Mouse (Mus musculus): ENCODE results near the gene Nap1l1. TPM values are rescaled to one million over a fixed set of nuclear protein-coding genes. Genes with fewer than 3 reads are reported as not detected.

The Nap1l1 gene
- polyA plus RNA-seq, 2 experiments, result 103 to 117 TPM

GRCm38 (mm10) chr10:111464833-111465232, 8.2 kb upstream of the Nap1l1 start:
- 39% methylated on average over 1 of the region's 1 CpGs for WGBS (ENCODE audit: insufficient replicate concordance)
- no peak overlapping the region for H3K4me2 ChIP-seq (ENCODE audit: low read depth)
- H3K27me3 ChIP-seq (ENCODE audit: control insufficient read depth, insufficient read depth, low read length), result no peaks in the 10 kb centered on the region
- H3K9me3 ChIP-seq (ENCODE audit: control insufficient read depth, low read length), result no peaks in the 10 kb centered on the region
- DNase-seq (ENCODE audit: low read depth in 3 of 3, low spot score in 3 of 3), result no peak
- ATAC-seq (ENCODE audit: insufficient read depth), result no peak
- no peak overlapping the region for H3K4me3 ChIP-seq (ENCODE audit: insufficient read depth in 1 of 2, low read depth in 2 of 2, low read length in 2 of 2)
- H3K36me3 ChIP-seq (replicated peaks; ENCODE audit: control insufficient read depth, insufficient read depth, low read depth), result no peaks in the 10 kb centered on the region
- TF ChIP-seq EP300 (IDR thresholded peaks at IDR 0.05; ENCODE audit: low read depth) (no peak), CTCF (IDR thresholded peaks at IDR 0.05; ENCODE audit: low read depth) (no peak)
- H3K27ac ChIP-seq, result no peak overlapping the region
- H3K9ac ChIP-seq (replicated peaks), result no peak overlapping the region
- peaks cover 0 to 5% of the 10 kb centered on the region in 2 experiments; a peak in 1 of 4 replicates for H3K4me1 ChIP-seq (replicated peaks; ENCODE audit: control insufficient read depth in 2 of 2, insufficient read depth in 2 of 2, low read length in 1 of 2)

GRCm38 (mm10) chr10:111465409-111465808, 7.6 kb upstream of the Nap1l1 start:
- DNase-seq (ENCODE audit: low read depth in 3 of 3, low spot score in 3 of 3) (no peak), ATAC-seq (ENCODE audit: insufficient read depth) (no peak)
- peaks cover 0 to 5% of the 10 kb centered on the region in 2 experiments; a peak in 1 of 4 replicates for H3K4me1 ChIP-seq (replicated peaks; ENCODE audit: control insufficient read depth in 2 of 2, insufficient read depth in 2 of 2, low read length in 1 of 2)
- no peak overlapping the region for H3K9ac ChIP-seq (replicated peaks)
- TF ChIP-seq CTCF (IDR thresholded peaks at IDR 0.05; ENCODE audit: low read depth), result no peak
- TF ChIP-seq EP300 (IDR thresholded peaks at IDR 0.05; ENCODE audit: low read depth), result peak; percentile 30; the same call in 1 of the 2 replicates
- H3K27ac ChIP-seq, result no peak overlapping the region
- H3K36me3 ChIP-seq (replicated peaks; ENCODE audit: control insufficient read depth, insufficient read depth, low read depth), result no peaks in the 10 kb centered on the region
- no peak overlapping the region for H3K4me3 ChIP-seq (ENCODE audit: insufficient read depth in 1 of 2, low read depth in 2 of 2, low read length in 2 of 2)
- WGBS (ENCODE audit: insufficient replicate concordance), result 27% methylated on average over 2 of the region's 2 CpGs
- no peaks in the 10 kb centered on the region for H3K27me3 ChIP-seq (ENCODE audit: control insufficient read depth, insufficient read depth, low read length)
- H3K4me2 ChIP-seq (ENCODE audit: low read depth), result no peak overlapping the region
- H3K9me3 ChIP-seq (ENCODE audit: control insufficient read depth, low read length), result no peaks in the 10 kb centered on the region

GRCm38 (mm10) chr10:111471166-111471565, 1.9 kb upstream of the Nap1l1 start:
- H3K27ac ChIP-seq, result no peak overlapping the region
- DNase-seq (ENCODE audit: low read depth in 3 of 3, low spot score in 3 of 3), result no peak

GRCm38 (mm10) chr10:111473511-111474371, 718 bp downstream of the Nap1l1 start:
- ATAC-seq (ENCODE audit: insufficient read depth) (peak; percentile 73), DNase-seq (ENCODE audit: low read depth in 3 of 3, low spot score in 3 of 3) (peak; percentile 17 to 31 (median 23))
- WGBS (ENCODE audit: insufficient replicate concordance), result under 1% methylated on average over 58 of the region's 58 CpGs
- Histone ChIP-seq H3K9ac (replicated peaks) (peak overlapping the region; percentile 87), H3K4me3 (ENCODE audit: insufficient read depth in 1 of 2, low read depth in 2 of 2, low read length in 2 of 2) (peak overlapping the region; percentile 81 to 95), H3K9me3 (ENCODE audit: control insufficient read depth, low read length) (no peaks in the 10 kb centered on the region), H3K4me2 (ENCODE audit: low read depth) (peak overlapping the region; percentile 90), H3K27ac (peak overlapping the region; percentile 34), H3K36me3 (replicated peaks; ENCODE audit: control insufficient read depth, insufficient read depth, low read depth) (peaks cover 7% of the 10 kb centered on the region; the same call in 1 of the 2 replicates), H3K27me3 (ENCODE audit: control insufficient read depth, insufficient read depth, low read length) (no peaks in the 10 kb centered on the region), H3K4me1 (replicated peaks; ENCODE audit: control insufficient read depth in 2 of 2, insufficient read depth in 2 of 2, low read length in 1 of 2) (peaks cover 27 to 35% of the 10 kb centered on the region in 2 experiments)
- no peak for TF ChIP-seq CTCF (IDR thresholded peaks at IDR 0.05; ENCODE audit: low read depth)

More at GRCm38 (mm10) chr10:111471166-111471565, 1.9 kb upstream of the Nap1l1 start:
- H3K9ac ChIP-seq (replicated peaks), result no peak overlapping the region
- peaks cover 4% of the 10 kb centered on the region; the same call in 1 of the 2 replicates for H3K36me3 ChIP-seq (replicated peaks; ENCODE audit: control insufficient read depth, insufficient read depth, low read depth)
- H3K27me3 ChIP-seq (ENCODE audit: control insufficient read depth, insufficient read depth, low read length), result no peaks in the 10 kb centered on the region
- peaks cover 15 to 22% of the 10 kb centered on the region in 2 experiments for H3K4me1 ChIP-seq (replicated peaks; ENCODE audit: control insufficient read depth in 2 of 2, insufficient read depth in 2 of 2, low read length in 1 of 2)
- H3K9me3 ChIP-seq (ENCODE audit: control insufficient read depth, low read length), result no peaks in the 10 kb centered on the region
- ATAC-seq (ENCODE audit: insufficient read depth), result no peak
- H3K4me2 ChIP-seq (ENCODE audit: low read depth), result no peak overlapping the region
- TF ChIP-seq CTCF (IDR thresholded peaks at IDR 0.05; ENCODE audit: low read depth) (no peak), EP300 (IDR thresholded peaks at IDR 0.05; ENCODE audit: low read depth) (no peak)
- WGBS (ENCODE audit: insufficient replicate concordance), result 40% methylated on average over 9 of the region's 9 CpGs
- no peak overlapping the region for H3K4me3 ChIP-seq (ENCODE audit: insufficient read depth in 1 of 2, low read depth in 2 of 2, low read length in 2 of 2)

GRCm38 (mm10) chr10:111476301-111476700, 3.3 kb downstream of the Nap1l1 start:
- Histone ChIP-seq H3K27me3 (ENCODE audit: control insufficient read depth, insufficient read depth, low read length) (no peaks in the 10 kb centered on the region), H3K4me1 (replicated peaks; ENCODE audit: control insufficient read depth in 2 of 2, insufficient read depth in 2 of 2, low read length in 1 of 2) (peaks cover 27 to 30% of the 10 kb centered on the region in 2 experiments), H3K36me3 (replicated peaks; ENCODE audit: control insufficient read depth, insufficient read depth, low read depth) (peaks cover 16% of the 10 kb centered on the region), H3K9me3 (ENCODE audit: control insufficient read depth, low read length) (no peaks in the 10 kb centered on the region), H3K4me3 (ENCODE audit: insufficient read depth in 1 of 2, low read depth in 2 of 2, low read length in 2 of 2) (peak overlapping the region in 1 of 2 experiments; percentile 4; a peak in 1 of 4 replicates), H3K27ac (no peak overlapping the region), H3K9ac (replicated peaks) (peak overlapping the region; percentile 1; the same call in 1 of the 2 replicates), H3K4me2 (ENCODE audit: low read depth) (peak overlapping the region; percentile 90)
- 69% methylated on average over 4 of the region's 4 CpGs for WGBS (ENCODE audit: insufficient replicate concordance)
- TF ChIP-seq EP300 (IDR thresholded peaks at IDR 0.05; ENCODE audit: low read depth) (no peak), CTCF (IDR thresholded peaks at IDR 0.05; ENCODE audit: low read depth) (no peak)
- DNase-seq (ENCODE audit: low read depth in 3 of 3, low spot score in 3 of 3) (no peak), ATAC-seq (ENCODE audit: insufficient read depth) (no peak)

Measured in liver, embryonic 14.5 days (tissue).